Mouse (Mus musculus): ENCODE data around the gene Pdcd1lg2.

Gene Pdcd1lg2

DNA sequence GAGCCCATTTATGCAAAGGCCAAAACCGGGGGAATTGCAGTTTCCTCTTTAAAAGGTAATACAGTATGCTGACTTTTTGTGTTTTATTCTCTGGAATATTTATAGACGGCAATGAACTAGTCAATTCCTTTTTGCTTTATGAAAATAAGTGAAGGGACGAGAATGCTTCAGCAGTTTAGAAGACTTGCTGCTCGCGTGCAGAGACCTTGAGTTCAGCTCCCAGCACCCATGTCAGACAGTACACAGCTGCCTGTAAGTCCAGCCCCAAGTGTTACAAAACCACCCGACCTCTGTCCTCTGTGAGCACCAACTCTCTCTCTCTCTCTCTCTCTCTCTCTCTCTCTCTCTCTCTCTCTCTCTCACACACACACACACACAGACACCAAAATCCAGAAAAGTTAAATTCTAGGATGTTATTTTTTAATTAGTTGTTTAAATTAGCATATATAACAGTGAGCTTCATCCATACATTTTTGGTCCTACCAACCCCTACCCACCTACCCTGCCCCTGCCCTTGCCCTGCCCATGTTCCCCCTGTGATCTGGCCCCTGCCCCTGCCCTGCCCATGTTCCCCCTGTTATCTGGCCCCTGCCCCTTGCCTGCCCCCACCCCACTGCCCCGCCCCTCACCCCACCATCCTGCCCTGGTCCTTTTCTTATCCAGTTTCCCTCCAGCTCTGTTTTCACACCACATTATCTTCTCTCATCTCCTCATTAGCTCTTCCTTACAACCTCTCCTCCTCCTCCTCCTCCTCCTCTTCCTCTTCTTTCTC, 86.3 kb downstream of the Pdcd1lg2 start:
- no peak for DNase-seq (ENCODE audit: low read depth, low spot score)

- DNase-seq (ENCODE audit: low read depth, low spot score), result no peak
Measured at GRCm38 (mm10) chr19:29497874-29498273, 87.2 kb downstream of the Pdcd1lg2 start.

GRCm38 (mm10) chr19:29498842-29499456, 88.2 kb downstream of the Pdcd1lg2 start:
- DNase-seq (ENCODE audit: low read depth, low spot score), result no peak

DNA sequence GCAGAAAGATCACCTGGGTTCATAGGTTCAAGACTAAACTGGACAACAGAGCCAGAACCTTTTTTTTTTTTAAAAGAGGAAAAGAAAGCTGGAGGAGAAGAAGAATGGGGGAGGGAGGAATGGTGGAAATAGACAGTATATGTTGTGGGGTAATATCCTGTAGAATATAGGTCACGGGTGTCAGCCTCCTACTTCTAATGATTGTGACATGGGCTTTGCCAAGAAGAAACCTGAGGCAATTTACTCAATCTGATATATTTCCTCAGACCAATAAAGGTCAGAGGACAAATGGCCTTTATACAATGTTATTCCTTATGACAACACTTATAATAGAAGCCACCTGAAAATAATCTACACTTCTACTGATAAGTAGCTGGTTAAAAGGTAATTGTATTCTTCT, 89.6 kb downstream of the Pdcd1lg2 start:
- no peak for DNase-seq (ENCODE audit: low read depth, low spot score)

DNA sequence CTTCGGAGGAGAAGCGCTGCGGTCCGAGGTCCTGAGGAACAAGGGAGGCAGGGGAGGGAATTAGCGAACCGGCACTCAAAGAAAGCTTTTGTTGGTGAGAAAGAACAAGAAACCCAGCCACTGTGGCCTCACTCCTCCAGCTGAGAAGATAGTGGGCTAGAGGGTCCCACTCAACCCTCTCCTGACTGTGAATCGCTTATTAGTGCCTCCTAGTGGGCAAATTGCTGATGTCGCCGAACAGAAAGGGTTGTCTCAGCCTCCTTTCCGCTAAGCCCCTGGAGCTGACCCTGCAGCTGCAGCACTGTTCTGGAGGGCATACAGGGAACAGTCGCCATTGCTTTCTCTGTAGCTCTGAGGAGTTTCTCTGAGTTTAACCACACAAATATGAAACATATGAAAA, 90.4 kb downstream of the Pdcd1lg2 start:
- no peak for DNase-seq (ENCODE audit: low read depth, low spot score)

DNA sequence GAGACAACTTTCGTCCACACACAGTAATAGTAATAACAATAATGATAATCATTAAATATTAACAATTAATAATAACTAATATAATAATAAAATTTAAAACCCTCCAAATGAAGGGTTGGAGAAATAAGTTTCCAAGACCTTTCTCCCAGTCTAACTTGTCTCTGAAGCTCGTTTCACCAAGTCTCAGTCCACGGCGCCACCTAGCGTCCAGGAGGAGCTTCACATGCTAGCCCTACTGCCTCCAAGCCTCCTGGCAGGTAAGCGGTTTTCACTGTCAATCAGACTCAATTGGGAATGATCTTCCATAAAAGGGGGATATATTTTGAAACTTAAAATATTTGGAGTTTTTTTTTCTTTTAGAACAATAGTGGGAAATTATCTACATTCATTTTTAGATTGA, 90.8 kb downstream of the Pdcd1lg2 start:
- DNase-seq (ENCODE audit: low read depth, low spot score), result peak; percentile 46

GRCm38 (mm10) chr19:29504131-29504530, 93.4 kb downstream of the Pdcd1lg2 start:
- no peak for DNase-seq (ENCODE audit: low read depth, low spot score)

- DNase-seq (ENCODE audit: low read depth, low spot score), result no peak
Measured at GRCm38 (mm10) chr19:29505617-29506016, 94.9 kb downstream of the Pdcd1lg2 start.

DNA sequence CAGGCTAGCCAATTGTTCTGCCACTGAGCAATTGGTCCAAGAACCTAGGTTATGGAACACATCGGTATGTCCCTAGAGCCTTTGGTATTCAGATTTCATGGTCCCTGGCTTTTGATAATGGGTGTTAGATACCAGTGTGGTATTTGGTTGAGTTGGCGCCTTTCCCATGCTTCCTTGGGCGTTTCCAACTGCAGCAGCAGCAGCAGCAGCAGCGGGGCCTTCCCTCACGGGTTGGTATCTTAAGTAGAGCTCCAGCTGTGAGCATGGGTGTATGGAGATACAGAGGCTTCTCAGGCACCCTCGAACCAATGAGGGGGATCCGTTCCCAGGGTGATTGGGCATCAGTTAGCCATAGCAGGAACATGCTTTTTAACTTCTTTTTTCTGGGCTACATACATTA, 97.5 kb downstream of the Pdcd1lg2 start:
- DNase-seq (ENCODE audit: low read depth, low spot score), result no peak

DNA sequence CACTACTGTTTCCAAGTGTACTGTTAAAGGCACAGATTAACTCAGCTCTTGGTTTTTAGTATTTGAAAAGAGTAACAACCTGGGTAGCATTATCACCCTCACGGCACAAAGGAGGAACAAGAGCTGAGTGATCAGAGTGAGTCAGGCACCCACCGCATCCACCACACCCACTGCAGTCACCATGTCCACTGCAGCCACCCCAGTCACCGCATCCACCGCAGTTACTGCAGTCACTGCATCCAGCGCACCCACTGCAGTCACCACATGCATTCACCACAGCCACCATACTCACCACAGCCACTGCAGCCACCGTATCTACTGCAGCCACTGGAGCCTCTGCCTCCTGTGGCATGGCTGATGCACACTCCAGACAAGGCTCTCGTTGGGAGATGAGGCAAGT, 99.1 kb downstream of the Pdcd1lg2 start:
- DNase-seq (ENCODE audit: low read depth, low spot score), result no peak

GRCm38 (mm10) chr19:29511826-29512225, 101.1 kb downstream of the Pdcd1lg2 start:
- DNase-seq (ENCODE audit: low read depth, low spot score), result no peak

GRCm38 (mm10) chr19:29513111-29513766, 102.5 kb downstream of the Pdcd1lg2 start:
- no peak for DNase-seq (ENCODE audit: low read depth, low spot score)

DNA sequence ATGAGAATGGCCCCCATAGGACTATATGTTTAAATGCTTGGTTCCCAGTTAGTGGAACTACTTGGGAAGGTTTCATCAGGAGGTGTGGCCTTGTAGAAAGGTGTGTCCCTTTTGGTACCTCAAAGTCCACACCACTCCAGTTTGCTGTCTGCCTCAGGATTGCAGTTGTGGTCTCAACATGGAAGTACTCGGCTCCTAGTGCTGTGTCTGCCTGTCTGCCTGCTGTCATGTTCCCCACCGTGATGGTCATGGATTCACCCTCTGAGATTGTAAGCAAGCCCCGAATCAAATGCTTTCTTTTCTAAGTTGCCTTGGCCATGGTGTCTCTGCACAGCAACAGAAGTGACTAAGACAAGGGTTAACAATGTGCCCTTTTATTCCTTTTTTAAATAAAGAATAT, 103.4 kb downstream of the Pdcd1lg2 start:
- DNase-seq (ENCODE audit: low read depth, low spot score), result no peak

DNA sequence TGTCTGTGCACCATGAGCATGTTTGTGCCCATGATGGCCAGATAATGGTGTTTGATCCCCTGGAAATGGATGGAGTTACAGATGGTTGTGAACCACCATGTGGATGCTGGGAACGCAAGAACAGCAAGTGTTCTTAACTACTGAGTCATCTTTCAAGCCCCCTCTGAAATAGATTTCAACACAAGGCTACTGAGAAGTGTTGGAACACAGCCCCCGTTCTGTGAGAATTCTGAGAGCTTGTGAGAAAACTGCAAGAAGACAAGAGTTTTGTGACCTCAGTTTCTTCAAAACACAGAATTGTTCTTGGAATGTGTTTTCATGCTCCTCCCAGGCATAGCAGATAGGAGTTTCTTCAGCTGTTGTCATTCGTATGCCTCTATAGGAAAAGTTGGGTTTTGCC, 104.7 kb downstream of the Pdcd1lg2 start:
- DNase-seq (ENCODE audit: low read depth, low spot score), result no peak

DNA sequence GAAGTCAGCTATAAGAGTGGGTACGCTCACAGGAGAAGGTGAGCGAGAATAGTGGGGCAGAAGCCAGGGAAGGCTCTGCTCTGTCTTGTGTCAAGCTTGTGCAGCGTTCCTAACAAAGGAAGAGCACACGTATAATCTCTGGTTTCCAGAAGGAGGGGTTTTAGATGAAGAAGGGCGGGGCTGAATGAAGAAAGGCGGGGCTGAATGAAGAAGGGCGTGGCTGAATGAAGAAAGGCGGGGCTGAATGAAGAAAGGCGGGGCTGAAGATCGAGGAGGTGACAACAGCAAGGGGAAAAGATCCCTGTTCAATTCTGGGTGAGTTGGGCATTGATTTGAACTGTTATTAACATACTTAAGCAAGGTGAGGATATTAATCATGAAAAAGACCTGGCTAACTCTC, 105.3 kb downstream of the Pdcd1lg2 start:
- DNase-seq (ENCODE audit: low read depth, low spot score), result no peak

GRCm38 (mm10) chr19:29518409-29518808, 107.7 kb downstream of the Pdcd1lg2 start:
- no peak for DNase-seq (ENCODE audit: low read depth, low spot score)

- DNase-seq (ENCODE audit: low read depth, low spot score), result no peak
Measured at GRCm38 (mm10) chr19:29518922-29519321, 108.2 kb downstream of the Pdcd1lg2 start.

Measured in brain, embryonic 18.5 days (tissue).